Mouse (Mus musculus) liver, embryonic 14.5 days (tissue): ENCODE measurements at regions not wholly inside any gene's neighbourhood (a gene's known extent, or its start where the extent isn't known, plus 50 kb on each side); places are given as distances from the start of the nearest gene placed in this dataset.

Experiments
- CTCF ChIP-seq: IDR thresholded peaks from 2 replicates; pipeline ENCODE4 v1.5.1; 2016; ENCODE audit warnings: antibody characterized with exemption, low read depth, control low read depth
- EP300 ChIP-seq: IDR thresholded peaks from 2 replicates; pipeline ENCODE4 v1.6.1; 2016; ENCODE audit warnings: antibody characterized with exemption, low read depth

- TF ChIP-seq CTCF (no peak), EP300 (no peak)
These were observed 351.6 kb downstream of the Stim2 start for GRCm38 (mm10) chr5:54349775-54350332.
